Mouse (Mus musculus): ENCODE data around the gene Clec2d. TPM values are rescaled to one million over a fixed set of nuclear protein-coding genes. Genes with fewer than 3 reads are reported as not detected.
A peak's percentile ranks its signal among the peaks of the same experiment; 100 is the strongest.

Gene Clec2d
- polyA plus RNA-seq, 1 experiment: 47.0 TPM

DNA sequence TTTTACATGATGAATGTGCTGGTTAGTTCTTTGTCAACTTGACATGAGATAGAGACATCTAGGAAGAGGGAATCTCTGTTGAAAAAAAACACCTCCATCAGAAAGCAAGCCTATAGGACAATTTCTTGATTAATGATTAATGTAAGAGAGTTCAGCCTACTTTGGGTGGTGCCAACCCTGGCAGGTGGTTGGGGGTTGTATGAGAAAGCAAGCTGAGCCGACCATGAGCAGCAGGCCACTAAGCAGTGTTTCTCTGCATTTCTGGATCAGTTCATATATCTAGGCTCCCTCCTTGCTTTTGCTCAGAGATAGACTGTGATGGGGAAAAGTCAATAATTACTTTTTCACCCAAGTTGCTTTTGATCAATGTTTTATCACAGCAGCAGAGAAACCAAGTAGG is 23.9 kb downstream of the Clec2d start:
- Histone ChIP-seq H3K27me3 (ENCODE audit: control insufficient read depth, insufficient read depth, low read length) (no peaks in the 10 kb centered on the region), H3K27ac (ENCODE audit: insufficient read depth, low read length) (no peak overlapping the region), H3K4me1 (ENCODE audit: control insufficient read depth, insufficient read depth, insufficient read length) (peaks cover 8% of the 10 kb centered on the region), H3K4me3 (ENCODE audit: extremely low read depth, insufficient read depth, insufficient read length) (no peak overlapping the region), H3K36me3 (ENCODE audit: control insufficient read depth, insufficient read depth, low read length) (no peaks in the 10 kb centered on the region)
- DNase-seq (ENCODE audit: low read depth in 1 of 2, low spot score in 2 of 2): no peak
- 88% methylated on average over 1 of the region's 1 CpGs for WGBS
- TF ChIP-seq POLR2A (IDR thresholded peaks at IDR 0.05; ENCODE audit: low read depth, low read length): no peak
- no peak for TF ChIP-seq CTCF (IDR thresholded peaks at IDR 0.05; ENCODE audit: extremely low read depth, insufficient read depth, insufficient read length, insufficient replicate concordance)

GRCm38 (mm10) chr6:129204838-129205237 is 24.4 kb downstream of the Clec2d start:
- WGBS: 92% methylated on average over 3 of the region's 3 CpGs
- peaks cover 10% of the 10 kb centered on the region for H3K4me1 ChIP-seq (ENCODE audit: control insufficient read depth, insufficient read depth, insufficient read length)
- no peaks in the 10 kb centered on the region for H3K27me3 ChIP-seq (ENCODE audit: control insufficient read depth, insufficient read depth, low read length)
- H3K27ac ChIP-seq (ENCODE audit: insufficient read depth, low read length): no peak overlapping the region
- H3K36me3 ChIP-seq (ENCODE audit: control insufficient read depth, insufficient read depth, low read length): no peaks in the 10 kb centered on the region
- TF ChIP-seq POLR2A (IDR thresholded peaks at IDR 0.05; ENCODE audit: low read depth, low read length) (no peak), CTCF (IDR thresholded peaks at IDR 0.05; ENCODE audit: extremely low read depth, insufficient read depth, insufficient read length, insufficient replicate concordance) (no peak)
- no peak overlapping the region for H3K4me3 ChIP-seq (ENCODE audit: extremely low read depth, insufficient read depth, insufficient read length)
- no peak for DNase-seq (ENCODE audit: low read depth in 1 of 2, low spot score in 2 of 2)

DNA sequence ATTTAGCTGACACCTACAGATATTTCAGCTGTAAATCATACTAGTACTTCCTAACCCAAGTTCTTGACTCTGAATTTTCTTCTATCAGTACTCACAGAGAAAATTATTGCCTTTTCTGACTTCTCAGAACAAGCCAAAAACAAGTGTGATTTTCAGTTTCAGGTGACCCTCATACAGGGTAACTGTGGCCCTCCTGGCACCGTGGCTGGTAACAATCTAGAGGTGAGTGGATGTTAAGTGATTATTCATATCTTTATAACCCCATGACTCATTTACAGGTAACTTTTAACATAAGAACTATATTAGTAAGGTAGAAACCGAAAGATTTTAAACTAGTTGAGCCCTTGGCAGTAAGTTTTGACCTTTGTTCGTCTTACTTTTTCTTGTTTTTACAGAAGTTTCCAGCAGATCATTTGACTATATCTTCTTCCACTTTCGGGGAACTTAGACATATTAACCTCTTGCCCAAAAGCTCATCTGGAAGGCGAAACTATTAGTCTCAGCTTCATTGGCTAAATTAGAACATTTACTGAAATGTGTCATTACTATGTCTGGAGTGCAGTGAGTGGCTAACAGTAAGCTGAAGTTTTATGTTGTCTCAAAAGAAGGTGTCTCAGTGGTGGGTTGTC is 28.6 kb downstream of the Clec2d start:
- Histone ChIP-seq H3K36me3 (ENCODE audit: control insufficient read depth, insufficient read depth, low read length) (no peaks in the 10 kb centered on the region), H3K4me3 (ENCODE audit: extremely low read depth, insufficient read depth, insufficient read length) (no peak overlapping the region), H3K4me1 (ENCODE audit: control insufficient read depth, insufficient read depth, insufficient read length) (peaks cover 13% of the 10 kb centered on the region), H3K27me3 (ENCODE audit: control insufficient read depth, insufficient read depth, low read length) (no peaks in the 10 kb centered on the region), H3K27ac (ENCODE audit: insufficient read depth, low read length) (peak overlapping the region; percentile 90)
- DNase-seq (ENCODE audit: low read depth in 1 of 2, low spot score in 2 of 2): no peak
- TF ChIP-seq CTCF (IDR thresholded peaks at IDR 0.05; ENCODE audit: extremely low read depth, insufficient read depth, insufficient read length, insufficient replicate concordance) (no peak), POLR2A (IDR thresholded peaks at IDR 0.05; ENCODE audit: low read depth, low read length) (no peak)
- WGBS: 42% methylated on average over 5 of the region's 5 CpGs

DNA sequence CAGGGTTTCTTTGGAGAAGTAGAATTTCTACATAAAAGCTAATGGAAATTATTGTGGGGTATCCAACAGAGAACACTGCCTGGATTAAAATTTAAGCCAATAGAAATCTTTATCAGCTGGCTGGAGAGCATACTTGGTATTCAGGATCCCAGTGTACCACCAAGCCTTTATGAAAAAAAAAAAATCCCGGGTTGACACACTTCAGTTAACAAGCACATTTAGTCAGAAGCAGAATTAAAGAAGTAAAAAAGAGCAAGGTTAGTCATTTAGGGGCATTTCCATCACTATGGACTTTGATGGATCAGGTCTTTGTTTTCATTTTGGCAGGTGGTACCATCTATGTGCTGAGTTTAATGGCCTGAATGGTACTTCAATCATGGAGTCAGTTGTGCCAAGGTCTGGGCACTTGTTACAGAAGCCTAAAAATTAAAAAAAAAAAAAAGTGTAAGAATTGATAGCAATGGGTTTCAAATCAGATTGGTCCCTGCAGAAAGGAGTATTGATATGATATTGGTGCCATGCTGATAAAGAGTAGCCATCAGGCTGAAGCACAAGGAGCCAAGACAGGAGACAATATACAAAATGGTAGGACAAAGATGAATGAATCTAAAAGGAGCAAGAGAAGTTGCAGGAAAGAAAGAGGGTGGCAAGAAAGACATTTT is 29.5 kb downstream of the Clec2d start:
- H3K4me1 ChIP-seq (ENCODE audit: control insufficient read depth, insufficient read depth, insufficient read length): peaks cover 13% of the 10 kb centered on the region
- H3K27ac ChIP-seq (ENCODE audit: insufficient read depth, low read length): peak overlapping the region; percentile 78; the same call in 1 of the 2 replicates
- H3K27me3 ChIP-seq (ENCODE audit: control insufficient read depth, insufficient read depth, low read length): no peaks in the 10 kb centered on the region
- WGBS: 49% methylated on average over 1 of the region's 1 CpGs
- H3K4me3 ChIP-seq (ENCODE audit: extremely low read depth, insufficient read depth, insufficient read length): no peak overlapping the region
- no peak for DNase-seq (ENCODE audit: low read depth in 1 of 2, low spot score in 2 of 2)
- H3K36me3 ChIP-seq (ENCODE audit: control insufficient read depth, insufficient read depth, low read length): no peaks in the 10 kb centered on the region
- TF ChIP-seq CTCF (IDR thresholded peaks at IDR 0.05; ENCODE audit: extremely low read depth, insufficient read depth, insufficient read length, insufficient replicate concordance) (no peak), POLR2A (IDR thresholded peaks at IDR 0.05; ENCODE audit: low read depth, low read length) (no peak)

DNA sequence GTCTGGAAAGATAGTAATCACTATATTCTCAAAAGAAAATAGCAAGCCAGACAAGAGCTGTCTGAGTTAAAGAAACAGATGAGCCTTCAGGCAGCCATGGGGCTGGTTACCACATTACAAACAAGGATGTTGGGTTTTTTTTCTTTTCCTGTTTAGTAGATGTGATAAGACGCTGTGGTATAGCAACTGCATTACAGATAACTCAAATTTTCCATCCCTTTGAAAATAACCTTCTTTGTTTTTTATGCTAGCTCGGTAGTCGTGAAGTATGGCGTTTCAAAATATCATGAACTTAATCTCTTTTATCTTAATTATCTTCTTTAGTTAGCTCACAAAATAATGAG is 30.0 kb downstream of the Clec2d start:
- 14% methylated on average over 4 of the region's 4 CpGs for WGBS
- Histone ChIP-seq H3K4me3 (ENCODE audit: extremely low read depth, insufficient read depth, insufficient read length) (no peak overlapping the region), H3K36me3 (ENCODE audit: control insufficient read depth, insufficient read depth, low read length) (no peaks in the 10 kb centered on the region), H3K27me3 (ENCODE audit: control insufficient read depth, insufficient read depth, low read length) (no peaks in the 10 kb centered on the region), H3K4me1 (ENCODE audit: control insufficient read depth, insufficient read depth, insufficient read length) (peaks cover 13% of the 10 kb centered on the region), H3K27ac (ENCODE audit: insufficient read depth, low read length) (peak overlapping the region; percentile 78; the same call in 1 of the 2 replicates)
- TF ChIP-seq POLR2A (IDR thresholded peaks at IDR 0.05; ENCODE audit: low read depth, low read length): no peak
- TF ChIP-seq CTCF (IDR thresholded peaks at IDR 0.05; ENCODE audit: extremely low read depth, insufficient read depth, insufficient read length, insufficient replicate concordance): no peak
- DNase-seq (ENCODE audit: low read depth in 1 of 2, low spot score in 2 of 2): peak in 1 of 2 experiments; percentile 62

- no peaks in the 10 kb centered on the region for H3K27me3 ChIP-seq (ENCODE audit: control insufficient read depth, insufficient read depth, low read length)
- TF ChIP-seq POLR2A (IDR thresholded peaks at IDR 0.05; ENCODE audit: low read depth, low read length) (no peak), CTCF (IDR thresholded peaks at IDR 0.05; ENCODE audit: extremely low read depth, insufficient read depth, insufficient read length, insufficient replicate concordance) (no peak)
- no peaks in the 10 kb centered on the region for H3K36me3 ChIP-seq (ENCODE audit: control insufficient read depth, insufficient read depth, low read length)
- no peak overlapping the region for H3K4me3 ChIP-seq (ENCODE audit: extremely low read depth, insufficient read depth, insufficient read length)
- DNase-seq (ENCODE audit: low read depth in 1 of 2, low spot score in 2 of 2): no peak
- peak overlapping the region; percentile 21 for H3K27ac ChIP-seq (ENCODE audit: insufficient read depth, low read length)
- peaks cover 13% of the 10 kb centered on the region for H3K4me1 ChIP-seq (ENCODE audit: control insufficient read depth, insufficient read depth, insufficient read length)
Measured at GRCm38 (mm10) chr6:129212421-129213195, 32.2 kb downstream of the Clec2d start.
